Mouse (Mus musculus): ENCODE measurements around the gene Zpr1.
A peak's percentile ranks its signal among the peaks of the same experiment; 100 is the strongest.

Gene Zpr1

GRCm38 (mm10) chr9:46329250-46329648 lies 56.4 kb downstream of the Zpr1 start:
- no peak for DNase-seq (ENCODE audit: low spot score)

- DNase-seq (ENCODE audit: low spot score) = peak; percentile 1
These were observed 57.1 kb downstream of the Zpr1 start for GRCm38 (mm10) chr9:46329801-46330585.

GRCm38 (mm10) chr9:46330586-46330895 lies 57.7 kb downstream of the Zpr1 start:
- DNase-seq (ENCODE audit: low spot score) = no peak

- peak; percentile 0 for DNase-seq (ENCODE audit: low spot score)
These were observed 58.4 kb downstream of the Zpr1 start for GRCm38 (mm10) chr9:46331301-46331700.
